8 mouse cellular contexts compared by ENCODE assay signal in the genomic region with DNA sequence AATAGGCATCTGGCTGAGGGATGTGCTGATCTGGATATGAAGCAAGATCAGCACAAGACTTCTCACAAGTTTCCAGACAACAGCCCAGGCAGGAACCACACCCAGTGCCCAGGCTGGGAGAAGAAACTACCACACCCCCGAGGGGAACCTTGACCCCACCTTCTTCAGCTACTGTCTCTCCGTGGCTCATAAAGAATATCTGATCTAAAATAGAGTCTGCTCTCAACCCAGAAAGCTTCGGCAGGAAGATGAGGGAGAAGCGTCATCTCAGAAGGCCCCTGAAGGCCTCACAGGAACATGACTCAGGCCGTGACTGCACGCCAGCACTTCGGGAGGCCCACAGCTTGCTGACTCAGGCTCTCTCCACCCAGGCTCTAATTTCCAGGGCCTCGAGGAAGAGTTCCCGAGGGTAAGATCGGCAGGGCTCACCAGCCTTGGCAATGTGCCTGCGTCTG. TPM values are rescaled to one million over a fixed set of nuclear protein-coding genes. Genes with fewer than 3 reads are reported as not detected.
DNase-seq lines count a peak whose midpoint lies in the region; ATAC-seq and TF ChIP-seq lines count a peak whose summit lies in the region.

No protein-coding gene starts in this region.

- H3K27me3 ChIP-seq in spleen, adult 2 months (ENCODE audit: control insufficient read depth, insufficient read depth, low read length) = no peaks in the 10 kb centered on the region
- H3K27me3 ChIP-seq in embryonic facial prominence, embryonic 14.5 days (replicated peaks; ENCODE audit: control insufficient read depth, insufficient read depth, low read length) = no peaks in the 10 kb centered on the region
- H3K27me3 ChIP-seq in limb, embryonic 13.5 days = no peaks in the 10 kb centered on the region
- no peaks in the 10 kb centered on the region for H3K27me3 ChIP-seq in myocyte (ENCODE audit: control insufficient read depth, insufficient read depth, insufficient read length)
- no peaks in the 10 kb centered on the region for H3K27me3 ChIP-seq in forebrain, embryonic 12.5 days

- no peak for TF ChIP-seq CTCF in spleen, adult 2 months (IDR thresholded peaks at IDR 0.05; ENCODE audit: extremely low read depth, insufficient read depth, insufficient read length, insufficient replicate concordance)

- no peak for DNase-seq in spleen, adult 2 months (ENCODE audit: low read depth in 1 of 2, low spot score in 2 of 2)
- DNase-seq in spleen, postnatal 14 days (ENCODE audit: low spot score in 2 of 2) = no peak
- peak; percentile 89 for DNase-seq in embryonic facial prominence, embryonic 14.5 days (ENCODE audit: low spot score)
- DNase-seq in heart, postnatal 10 days = peak; percentile 80 to 83
- no peak for DNase-seq in cerebellum, adult 9-10 months

- no peak overlapping the region for H3K4me3 ChIP-seq in spleen, adult 2 months (ENCODE audit: extremely low read depth, insufficient read depth, insufficient read length)
- no peak overlapping the region for H3K4me3 ChIP-seq in embryonic facial prominence, embryonic 14.5 days (ENCODE audit: low read depth, low read length)
- H3K4me3 ChIP-seq in limb, embryonic 13.5 days = no peak overlapping the region
- H3K4me3 ChIP-seq in myocyte = peak overlapping the region; percentile 3
- no peak overlapping the region for H3K4me3 ChIP-seq in forebrain, embryonic 12.5 days (replicated peaks)

- WGBS in spleen, adult 2 months = 18% methylated on average over 11 of the region's 11 CpGs
- 26% methylated on average over 11 of the region's 11 CpGs for WGBS in embryonic facial prominence, embryonic 14.5 days
- WGBS in limb, embryonic 13.5 days = 51% methylated on average over 11 of the region's 11 CpGs
- 85% methylated on average over 11 of the region's 11 CpGs for WGBS in forebrain, embryonic 12.5 days

- intact Hi-C loops in heart, postnatal 10 days (cut with DNase I) = no loop called here

- H3K4me2 ChIP-seq in embryonic facial prominence, embryonic 14.5 days (ENCODE audit: low read depth, low read length) = no peak overlapping the region
- H3K4me2 ChIP-seq in limb, embryonic 13.5 days (replicated peaks) = no peak overlapping the region
- peak overlapping the region; percentile 68 for H3K4me2 ChIP-seq in myocyte (ENCODE audit: low read depth)
- H3K4me2 ChIP-seq in forebrain, embryonic 12.5 days = no peak overlapping the region

- no peaks in the 10 kb centered on the region for H3K79me2 ChIP-seq in myocyte (ENCODE audit: control insufficient read depth, insufficient read depth)

- no peak overlapping the region for H3K9ac ChIP-seq in embryonic facial prominence, embryonic 14.5 days (ENCODE audit: low read depth, low read length)
- no peak overlapping the region for H3K9ac ChIP-seq in limb, embryonic 13.5 days
- no peak overlapping the region for H3K9ac ChIP-seq in forebrain, embryonic 12.5 days

- no peaks in the 10 kb centered on the region for H3K4me1 ChIP-seq in spleen, adult 2 months (ENCODE audit: control insufficient read depth, insufficient read depth, insufficient read length)
- peaks cover 20% of the 10 kb centered on the region for H3K4me1 ChIP-seq in embryonic facial prominence, embryonic 14.5 days (ENCODE audit: control insufficient read depth, insufficient read depth, low read length)
- H3K4me1 ChIP-seq in limb, embryonic 13.5 days = peaks cover 36% of the 10 kb centered on the region
- H3K4me1 ChIP-seq in forebrain, embryonic 12.5 days = no peaks in the 10 kb centered on the region

- TF ChIP-seq POLR2A in spleen, adult 2 months (IDR thresholded peaks at IDR 0.05; ENCODE audit: low read depth, low read length) = no peak
- TF ChIP-seq POLR2A in myocyte (IDR thresholded peaks at IDR 0.05; ENCODE audit: insufficient read length, low read depth) = no peak

- H3K9me3 ChIP-seq in embryonic facial prominence, embryonic 14.5 days (ENCODE audit: control insufficient read depth, low read length) = no peaks in the 10 kb centered on the region
- no peaks in the 10 kb centered on the region for H3K9me3 ChIP-seq in limb, embryonic 13.5 days
- H3K9me3 ChIP-seq in forebrain, embryonic 12.5 days = no peaks in the 10 kb centered on the region

- no peak overlapping the region for H3ac ChIP-seq in myocyte (ENCODE audit: control insufficient read depth, insufficient read length)

- H3K27ac ChIP-seq in spleen, adult 2 months (ENCODE audit: insufficient read depth, low read length) = peak overlapping the region; percentile 8; the same call in 1 of the 2 replicates
- peak overlapping the region; percentile 56 for H3K27ac ChIP-seq in embryonic facial prominence, embryonic 14.5 days (replicated peaks; ENCODE audit: low read depth, low read length)
- H3K27ac ChIP-seq in limb, embryonic 13.5 days = peak overlapping the region; percentile 1; the same call in 1 of the 2 replicates
- H3K27ac ChIP-seq in forebrain, embryonic 12.5 days = no peak overlapping the region

- H3K36me3 ChIP-seq in spleen, adult 2 months (ENCODE audit: control insufficient read depth, insufficient read depth, low read length) = no peaks in the 10 kb centered on the region
- H3K36me3 ChIP-seq in embryonic facial prominence, embryonic 14.5 days (ENCODE audit: control insufficient read depth, insufficient read depth, low read length) = no peaks in the 10 kb centered on the region
- no peaks in the 10 kb centered on the region for H3K36me3 ChIP-seq in limb, embryonic 13.5 days
- no peaks in the 10 kb centered on the region for H3K36me3 ChIP-seq in myocyte (ENCODE audit: control insufficient read depth, insufficient read depth)
- H3K36me3 ChIP-seq in forebrain, embryonic 12.5 days (replicated peaks) = no peaks in the 10 kb centered on the region

- peak; percentile 70 for ATAC-seq in embryonic facial prominence, embryonic 14.5 days (ENCODE audit: low read depth)
- ATAC-seq in limb, embryonic 13.5 days (ENCODE audit: low FRiP score, low read depth) = no peak
- ATAC-seq in forebrain, embryonic 12.5 days (ENCODE audit: low FRiP score) = no peak

TF ChIP-seq in myocyte, 11 proteins besides CTCF, POLR2A, EP300 and RAD21:
- TF ChIP-seq E2F4 (IDR thresholded peaks at IDR 0.05; ENCODE audit: insufficient read depth) = no peak
- TF ChIP-seq MAX (IDR thresholded peaks at IDR 0.05; ENCODE audit: low read depth) = peak; percentile 48
- no peak for TF ChIP-seq TCF3 (IDR thresholded peaks at IDR 0.05; ENCODE audit: insufficient read length, low read depth)
- no peak for TF ChIP-seq POLR2AphosphoS2 (IDR thresholded peaks at IDR 0.05; ENCODE audit: insufficient read length, low read depth)
- TF ChIP-seq CEBPB (IDR thresholded peaks at IDR 0.05; ENCODE audit: insufficient read depth, poor library complexity, severe bottlenecking) = peak; percentile 73
- no peak for TF ChIP-seq USF1 (IDR thresholded peaks at IDR 0.05; ENCODE audit: low read depth)
- TF ChIP-seq REST (IDR thresholded peaks at IDR 0.05; ENCODE audit: insufficient read depth, insufficient read length) = no peak
- TF ChIP-seq MYOG (IDR thresholded peaks at IDR 0.05; ENCODE audit: control insufficient read depth in 1 of 3, insufficient read depth in 1 of 3, insufficient read length in 2 of 3, low read depth in 2 of 3) = peak in 1 of 3 experiments; percentile 6
- TF ChIP-seq SRF (IDR thresholded peaks at IDR 0.05; ENCODE audit: control insufficient read depth, insufficient read length, low read depth) = no peak
- TF ChIP-seq TCF12 (IDR thresholded peaks at IDR 0.05; ENCODE audit: insufficient read depth, poor library complexity, severe bottlenecking) = peak; percentile 1
- TF ChIP-seq MYOD1 (IDR thresholded peaks at IDR 0.05; ENCODE audit: control insufficient read depth in 1 of 3, insufficient read length in 2 of 3, low read depth in 2 of 3) = peak in 1 of 3 experiments; percentile 14
TF ChIP-seq in myocyte: peak in this region for 5.

RNA-seq across cellular contexts. Expression of a gene that starts 44.8 kb away (rescaled TPM):
- polyA plus RNA-seq in spleen, adult 2 months (2012; rRNA removed) = 15.0 and 23.4 TPM in 2 replicates
- 77.8 and 94.5 TPM in 2 replicates for polyA plus RNA-seq in embryonic facial prominence, embryonic 14.5 days (2014; fragmentation: Nextera tagmentation; extraction: Ambion mirVana)
- total RNA-seq in heart, postnatal 10 days (2021) = 10 to 100 TPM; 49.9 to 53.2 TPM
- 79.0 and 87.8 TPM in 2 replicates for polyA plus RNA-seq in limb, embryonic 13.5 days (2015; fragmentation: Nextera tagmentation; extraction: Ambion mirVana)
- 402 TPM for polyA plus RNA-seq in myocyte (2012; fragmentation: generic; extraction: Trizol)
- polyA plus RNA-seq in forebrain, embryonic 12.5 days (2016; fragmentation: Nextera tagmentation; extraction: Ambion mirVana) = 79.0 and 83.1 TPM in 2 replicates

RNA-seq across cellular contexts. Expression of a gene that starts 47.9 kb away (rescaled TPM):
- polyA plus RNA-seq in spleen, adult 2 months (2012; rRNA removed) = 29.4 and 37.5 TPM in 2 replicates
- 168 and 170 TPM in 2 replicates for polyA plus RNA-seq in embryonic facial prominence, embryonic 14.5 days (2014; fragmentation: Nextera tagmentation; extraction: Ambion mirVana)
- 10 to 100 TPM; 60.3 to 61.0 TPM for total RNA-seq in heart, postnatal 10 days (2021)
- 148 and 151 TPM in 2 replicates for polyA plus RNA-seq in limb, embryonic 13.5 days (2015; fragmentation: Nextera tagmentation; extraction: Ambion mirVana)
- polyA plus RNA-seq in myocyte (2012; fragmentation: generic; extraction: Trizol) = 89.9 TPM
- polyA plus RNA-seq in forebrain, embryonic 12.5 days (2016; fragmentation: Nextera tagmentation; extraction: Ambion mirVana) = 65.8 and 66.4 TPM in 2 replicates

Comparison
In these comparisons a context has a peak if more than half of its experiments do, and no peak if none do; other contexts are left out.
1. DNase-seq: peak in embryonic facial prominence, embryonic 14.5 days (single experiment) and heart, postnatal 10 days (2 of 2); none in spleen, adult 2 months (0 of 2), spleen, postnatal 14 days (0 of 2) and cerebellum, adult 9-10 months (single experiment).